Mouse (Mus musculus) kidney, adult 9 months (tissue): ENCODE results near the gene Npas1.

ENCODE experiments used
- DNase-seq: peaks from one replicate; pipeline ENCODE4 v3.0.0; 2022

The Npas1 gene

DNA sequence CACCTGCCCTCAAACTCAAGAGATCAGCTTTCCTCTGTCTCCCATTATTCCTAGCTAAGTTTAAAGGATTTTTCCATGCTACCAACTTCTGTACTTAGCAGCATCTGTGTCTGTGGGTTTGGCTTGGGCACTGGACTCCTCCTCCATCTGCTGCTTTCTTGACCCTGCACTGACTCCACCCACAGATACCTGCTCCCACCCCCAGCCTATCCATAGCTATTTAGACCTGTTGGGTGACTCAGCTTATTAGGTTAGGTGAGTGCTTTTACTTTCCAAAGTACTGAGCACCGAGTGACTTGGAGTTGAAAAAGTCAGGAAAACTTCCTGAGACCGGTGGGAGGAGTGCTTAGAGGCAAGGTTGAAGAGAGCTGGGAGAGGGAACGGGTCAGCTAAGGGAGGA, 62.1 kb downstream of the Npas1 start:
- DNase-seq, result peak; percentile 76

DNA sequence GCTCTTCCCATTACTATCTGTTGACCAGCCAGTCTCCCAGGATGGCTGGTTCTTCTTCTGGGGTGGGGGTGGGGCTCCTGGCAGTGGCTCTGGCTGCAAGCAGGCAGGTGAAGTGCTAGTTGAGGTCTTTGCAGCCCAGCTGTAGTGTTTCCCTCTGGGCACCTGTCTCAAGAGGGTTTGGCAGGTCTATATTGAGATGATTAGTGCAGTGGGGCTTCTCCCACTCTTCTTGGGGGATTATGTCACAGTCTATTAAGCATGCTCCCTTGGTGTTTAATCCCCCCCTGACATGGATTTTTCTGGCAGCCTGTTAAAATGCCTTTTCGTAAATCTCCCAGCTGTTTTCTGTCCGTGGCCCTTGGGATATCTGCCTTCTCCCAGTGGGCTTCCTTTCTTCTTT, 64.6 kb downstream of the Npas1 start:
- DNase-seq, result no peak

DNA sequence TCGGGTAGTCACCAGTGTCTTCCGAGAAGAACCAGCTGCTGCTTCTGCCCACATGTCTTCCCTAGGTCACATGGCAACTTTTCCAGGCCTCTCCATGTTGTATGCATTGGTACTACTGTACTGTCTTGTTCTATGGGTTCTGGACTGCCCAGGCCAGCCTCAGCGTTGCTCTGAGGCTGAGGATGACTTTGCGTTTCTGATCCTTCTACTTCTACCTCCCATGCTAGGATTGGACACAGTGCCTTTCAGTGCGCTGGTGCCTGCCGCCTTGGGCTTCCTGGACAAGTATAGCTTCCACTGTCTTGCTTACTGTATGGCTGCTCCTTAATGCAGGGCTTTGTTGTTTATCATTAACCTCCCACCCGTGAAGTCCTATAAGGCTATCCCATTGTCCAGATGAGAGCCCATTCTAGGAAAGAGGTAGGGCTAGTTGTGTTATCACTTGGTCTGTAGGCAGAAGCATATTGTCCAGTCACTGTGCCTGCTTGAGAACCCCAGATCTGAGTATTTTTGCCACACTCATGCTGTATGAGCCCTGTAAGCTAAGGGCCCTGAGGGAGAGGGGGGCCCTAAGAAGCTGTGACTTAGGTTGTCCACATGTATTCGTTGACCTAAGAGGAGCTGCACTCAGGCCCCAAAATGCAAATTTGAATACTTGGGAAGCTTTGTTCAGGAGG, 65.2 kb downstream of the Npas1 start:
- DNase-seq, result no peak

DNA sequence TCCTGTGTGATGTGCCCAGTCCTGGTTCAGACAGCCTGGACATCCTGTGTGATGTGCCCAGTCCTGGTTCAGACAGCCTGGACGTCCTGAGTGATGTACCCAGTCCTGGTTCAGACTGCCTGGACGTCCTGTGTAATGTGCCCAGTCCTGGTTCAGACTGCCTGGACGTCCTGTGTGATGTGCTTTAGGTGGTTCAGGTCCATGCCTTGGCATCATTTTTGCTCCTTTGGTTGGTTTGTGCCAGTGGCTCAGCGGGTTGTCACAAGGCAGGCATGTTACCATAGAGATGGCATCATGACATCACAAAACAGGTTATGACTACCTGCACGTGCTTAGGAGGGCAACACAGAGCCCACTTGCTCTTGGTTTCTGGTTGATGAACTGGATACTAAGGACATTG, 66.4 kb downstream of the Npas1 start:
- DNase-seq, result no peak

DNA sequence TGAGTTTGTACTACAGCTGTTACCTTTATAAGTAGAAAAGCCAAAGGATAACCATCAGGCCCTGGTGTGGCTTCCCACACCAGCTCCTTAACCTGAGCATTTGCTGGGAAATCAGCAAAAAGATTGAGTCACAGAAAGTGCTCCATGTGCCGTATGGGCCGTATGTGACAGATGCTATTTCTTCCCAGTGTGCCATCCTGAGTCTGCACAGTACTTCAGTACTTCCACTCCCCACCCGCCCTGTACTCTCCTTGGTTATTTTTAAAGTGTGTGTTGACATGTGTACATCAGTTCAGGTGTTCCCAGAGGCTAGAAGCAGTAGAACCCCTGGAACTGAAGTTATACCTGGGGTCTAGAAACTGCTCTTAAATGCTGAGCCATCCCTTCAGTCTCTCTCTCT, 70.5 kb downstream of the Npas1 start:
- no peak for DNase-seq
